Mouse (Mus musculus) mouse trophoblast stem cell (cell line): Measurements from ENCODE around the gene Mrpl4.

ENCODE experiments used
- in situ Hi-C, 2 experiments: fragments of 300-500 bp; cut with MseI, MboI; formaldehyde crosslinking; loops; 2 replicates in 1 of 2; 3 replicates in 1 of 2; pipeline ENCODE4 v1.15.1; 2025

The Mrpl4 gene

DNA sequence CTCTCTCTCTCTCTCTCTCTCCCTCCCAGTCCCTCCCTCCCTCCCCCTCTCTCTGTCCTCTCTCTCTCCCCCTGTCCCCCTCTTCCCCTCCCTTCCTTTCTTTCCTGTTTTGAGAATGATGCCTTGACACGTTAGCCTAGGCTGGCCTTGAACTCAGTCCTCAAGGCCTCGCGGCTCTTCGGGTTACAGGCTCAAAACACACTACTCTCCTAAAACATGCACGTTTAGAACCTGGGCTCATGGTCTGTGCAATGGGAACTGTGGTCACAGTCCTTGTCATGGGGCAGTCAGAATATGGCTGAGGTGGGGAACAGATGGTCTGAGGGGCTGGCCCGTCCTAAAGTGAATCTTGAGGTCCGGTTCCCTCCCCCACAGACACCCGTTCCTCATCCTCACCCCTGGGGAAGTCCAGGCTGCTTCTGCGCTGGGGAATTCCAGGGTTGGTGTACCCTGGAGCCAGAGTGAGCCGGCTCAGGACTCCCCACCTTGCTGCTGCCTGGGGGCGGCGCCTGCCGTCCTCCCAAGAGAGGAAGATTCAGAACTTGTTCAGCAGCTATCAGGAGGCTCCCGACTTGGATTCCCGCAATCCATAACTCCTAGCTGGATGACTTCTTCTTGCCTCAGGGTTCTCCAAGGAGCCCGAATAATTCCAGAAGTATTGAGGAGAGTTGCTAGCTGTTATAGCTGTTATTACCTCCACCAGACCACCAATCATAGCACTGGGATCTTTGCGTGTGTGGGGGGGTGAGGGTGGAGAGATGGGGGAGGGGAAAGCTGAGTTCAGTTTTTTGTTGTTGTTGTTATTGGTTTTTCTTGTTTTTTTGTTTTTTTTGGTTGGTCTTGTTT, 14.0 kb downstream of the Mrpl4 start:
- in situ Hi-C loops, result no loop called here

- in situ Hi-C loops, result no loop called here
Measured at GRCm38 (mm10) chr9:21017177-21017575, 14.6 kb downstream of the Mrpl4 start.

DNA sequence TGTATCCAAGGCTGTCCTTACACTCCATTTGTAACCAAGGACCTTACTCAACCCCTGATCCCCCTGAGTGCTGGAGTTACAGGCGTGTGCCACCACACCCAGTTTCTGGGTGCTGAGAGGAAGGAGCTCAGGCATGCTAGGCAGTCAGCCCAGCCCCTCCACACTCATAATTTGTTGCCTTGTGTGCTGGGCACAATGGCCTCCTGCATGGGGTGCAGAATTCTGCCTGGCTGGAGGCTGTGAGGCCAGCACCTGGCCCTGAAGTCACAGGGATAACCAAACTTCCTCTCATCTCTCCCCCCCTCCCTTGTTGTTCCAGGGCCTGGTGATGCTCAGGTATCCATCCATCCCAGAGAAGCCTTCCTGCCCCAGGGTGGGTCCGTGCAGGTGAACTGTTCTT, 16.1 kb downstream of the Mrpl4 start:
- in situ Hi-C loops, result no loop called here

- in situ Hi-C loops, result no loop called here
Measured at GRCm38 (mm10) chr9:21021363-21021762, 18.8 kb downstream of the Mrpl4 start.

DNA sequence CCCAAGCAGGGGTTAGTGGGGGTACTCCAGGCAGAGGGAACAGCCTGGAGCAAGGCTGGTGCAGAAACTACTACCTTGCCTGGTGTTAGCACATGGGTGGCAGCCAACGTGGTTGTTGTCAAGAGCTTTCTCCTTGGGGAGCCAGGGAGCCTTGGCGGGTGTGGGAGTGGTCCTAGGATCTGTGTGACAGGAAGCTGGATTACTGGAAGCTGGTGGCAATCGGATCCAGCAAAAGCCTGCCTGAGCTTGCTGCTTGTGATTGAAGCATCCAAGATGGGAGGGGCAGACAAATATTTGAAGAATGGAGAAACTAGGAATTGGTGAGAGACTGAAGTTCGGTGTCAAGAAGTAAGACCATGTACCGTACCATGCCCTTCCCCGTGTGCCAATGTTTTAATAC, 19.8 kb downstream of the Mrpl4 start:
- in situ Hi-C loops, result no loop called here

- in situ Hi-C loops, result no loop called here
Measured at GRCm38 (mm10) chr9:21022726-21023125, 20.2 kb downstream of the Mrpl4 start.

DNA sequence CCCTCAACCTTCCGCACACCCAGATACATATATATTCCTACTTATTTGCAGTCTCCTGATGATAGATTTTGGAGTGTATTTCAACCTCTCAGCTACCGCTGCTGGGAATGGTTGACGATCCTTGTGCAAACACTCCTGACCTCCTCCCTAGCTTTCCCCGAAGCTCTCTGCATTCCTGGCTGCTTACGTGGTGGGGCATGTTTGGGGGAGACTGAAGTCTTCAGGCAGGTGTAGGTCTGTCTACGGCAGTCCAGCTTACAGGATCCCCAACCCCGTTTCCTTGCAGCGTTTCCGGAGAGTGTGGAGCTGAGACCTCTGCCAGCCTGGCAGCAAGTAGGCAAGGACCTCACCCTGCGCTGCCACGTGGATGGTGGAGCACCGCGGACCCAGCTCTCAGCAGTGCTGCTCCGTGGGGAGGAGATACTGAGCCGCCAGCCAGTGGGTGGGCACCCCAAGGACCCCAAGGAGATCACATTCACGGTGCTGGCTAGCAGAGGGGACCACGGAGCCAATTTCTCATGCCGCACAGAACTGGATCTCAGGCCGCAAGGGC, 22.8 kb downstream of the Mrpl4 start:
- in situ Hi-C loops, result no loop called here

DNA sequence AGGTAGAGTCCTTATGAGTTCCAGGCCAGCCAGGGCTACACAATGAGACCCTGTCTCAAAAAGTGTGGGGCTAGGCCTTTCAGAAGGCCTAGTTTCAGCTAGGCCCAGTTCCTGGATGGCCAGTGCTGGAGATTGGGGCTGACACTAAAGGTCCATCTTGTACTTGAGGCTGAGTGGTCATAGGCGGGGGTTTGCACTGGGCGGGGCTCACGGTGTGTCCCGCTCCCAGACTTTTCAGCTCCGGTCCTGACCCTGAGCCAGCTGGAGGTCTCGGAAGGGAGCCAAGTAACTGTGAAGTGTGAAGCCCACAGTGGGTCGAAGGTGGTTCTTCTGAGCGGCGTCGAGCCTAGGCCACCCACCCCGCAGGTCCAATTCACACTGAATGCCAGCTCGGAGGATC, 24.3 kb downstream of the Mrpl4 start:
- in situ Hi-C loops, result no loop called here

DNA sequence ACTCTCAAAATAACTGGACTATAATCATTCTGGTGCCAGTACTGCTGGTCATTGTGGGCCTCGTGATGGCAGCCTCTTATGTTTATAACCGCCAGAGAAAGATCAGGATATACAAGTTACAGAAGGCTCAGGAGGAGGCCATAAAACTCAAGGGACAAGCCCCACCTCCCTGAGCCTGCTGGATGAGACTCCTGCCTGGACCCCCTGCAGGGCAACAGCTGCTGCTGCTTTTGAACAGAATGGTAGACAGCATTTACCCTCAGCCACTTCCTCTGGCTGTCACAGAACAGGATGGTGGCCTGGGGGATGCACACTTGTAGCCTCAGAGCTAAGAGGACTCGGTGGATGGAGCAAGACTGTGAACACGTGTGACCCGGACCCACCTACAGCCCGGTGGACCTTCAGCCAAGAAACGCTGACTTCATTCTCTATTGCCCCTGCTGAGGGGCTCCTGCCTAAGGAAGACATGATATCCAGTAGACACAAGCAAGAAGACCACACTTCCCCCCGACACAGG, 25.3 kb downstream of the Mrpl4 start:
- in situ Hi-C loops, result no loop called here

DNA sequence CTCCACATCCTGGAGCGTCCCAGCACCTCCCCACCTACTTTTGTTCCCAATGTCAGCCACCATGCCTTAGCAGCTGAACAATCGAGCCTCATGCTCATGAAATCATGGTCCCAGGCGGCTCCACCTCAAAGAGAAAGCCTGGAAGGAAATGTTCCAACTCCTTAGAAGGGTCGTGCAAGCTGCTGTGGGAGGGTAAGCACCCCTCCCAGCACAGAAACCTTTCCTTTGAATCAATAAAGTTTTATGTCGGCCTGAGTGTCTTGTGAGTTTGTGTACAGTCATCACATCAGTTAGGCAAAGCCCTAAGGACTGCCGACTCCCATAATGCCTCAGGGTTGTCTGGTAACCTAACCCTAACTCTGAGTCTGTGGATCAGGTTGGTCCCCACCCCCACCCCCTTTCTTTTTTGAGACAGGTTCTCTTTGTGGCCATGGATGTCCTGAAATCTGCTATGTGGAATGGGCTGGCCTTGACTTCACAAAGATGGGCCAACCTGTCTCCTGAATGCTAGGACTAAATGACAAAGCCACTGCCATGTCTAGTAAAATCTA, 26.1 kb downstream of the Mrpl4 start:
- in situ Hi-C loops, result no loop called here

DNA sequence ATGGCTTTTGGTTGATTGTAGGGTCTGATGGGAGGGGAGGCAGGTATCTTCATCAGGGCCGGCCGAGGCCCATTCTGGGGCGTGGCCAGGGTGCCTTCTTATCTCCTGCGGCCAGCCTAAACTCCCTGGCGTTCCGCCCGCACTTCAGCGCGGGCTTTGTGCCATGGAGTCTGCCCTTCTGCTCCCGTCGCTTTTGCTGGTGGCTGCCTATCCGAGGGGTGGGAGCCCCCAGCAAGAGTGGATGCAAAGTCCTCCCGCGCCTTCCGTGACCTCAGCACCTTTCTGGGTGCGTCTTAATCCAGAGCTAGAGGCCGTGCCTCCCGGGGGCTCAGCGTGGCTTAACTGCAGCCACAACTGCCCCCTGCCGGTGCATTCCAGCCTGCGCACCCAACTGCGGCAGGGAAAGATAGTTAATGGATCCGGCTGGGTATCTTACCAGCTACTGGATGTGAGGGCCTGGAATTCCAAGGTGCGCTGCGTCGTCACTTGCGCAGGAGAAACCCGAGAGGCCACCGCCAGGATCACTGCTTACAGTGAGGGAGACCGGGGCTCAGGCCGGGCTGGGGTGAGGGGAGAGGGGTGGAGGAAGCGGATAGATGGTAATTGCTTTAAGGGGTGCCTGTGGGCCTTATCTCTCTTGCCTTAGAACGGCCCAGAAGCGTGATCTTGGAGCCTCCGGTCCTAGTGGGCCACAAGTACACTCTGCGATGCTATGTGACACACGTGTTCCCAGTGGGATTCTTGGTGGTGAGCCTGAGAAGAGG, 26.9 kb downstream of the Mrpl4 start, which contains the start of gene Icam4:
Gene Icam4, plus strand, starts transcription at position 83 of the 764 bp plus-strand sequence.
- in situ Hi-C loops, result no loop called here

DNA sequence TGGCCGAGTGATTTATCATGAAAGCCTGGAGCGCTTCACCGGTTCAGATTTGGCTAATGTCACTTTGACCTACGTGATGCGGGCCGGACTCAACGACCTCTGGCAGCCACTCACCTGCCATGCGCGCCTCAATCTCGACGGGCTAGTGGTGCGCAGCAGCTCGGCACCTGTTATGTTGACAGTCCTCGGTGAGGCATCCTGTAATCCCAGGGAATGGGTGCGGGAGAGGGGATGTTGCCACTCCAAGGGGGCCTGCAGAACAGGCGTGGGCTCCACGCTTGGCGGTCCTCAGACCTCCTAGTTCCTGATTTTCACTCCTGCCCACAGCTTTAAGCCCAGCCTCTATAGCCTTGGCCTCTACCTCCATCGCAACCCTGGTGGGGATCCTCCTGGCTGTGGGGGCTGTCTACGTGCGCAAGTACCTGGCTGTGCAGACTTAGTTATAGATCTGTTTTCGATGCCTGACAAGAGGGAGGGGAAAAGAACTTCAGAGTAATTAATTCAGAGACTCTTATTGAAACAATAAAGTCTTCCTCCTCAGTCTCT, 27.6 kb downstream of the Mrpl4 start:
- in situ Hi-C loops, result no loop called here

DNA sequence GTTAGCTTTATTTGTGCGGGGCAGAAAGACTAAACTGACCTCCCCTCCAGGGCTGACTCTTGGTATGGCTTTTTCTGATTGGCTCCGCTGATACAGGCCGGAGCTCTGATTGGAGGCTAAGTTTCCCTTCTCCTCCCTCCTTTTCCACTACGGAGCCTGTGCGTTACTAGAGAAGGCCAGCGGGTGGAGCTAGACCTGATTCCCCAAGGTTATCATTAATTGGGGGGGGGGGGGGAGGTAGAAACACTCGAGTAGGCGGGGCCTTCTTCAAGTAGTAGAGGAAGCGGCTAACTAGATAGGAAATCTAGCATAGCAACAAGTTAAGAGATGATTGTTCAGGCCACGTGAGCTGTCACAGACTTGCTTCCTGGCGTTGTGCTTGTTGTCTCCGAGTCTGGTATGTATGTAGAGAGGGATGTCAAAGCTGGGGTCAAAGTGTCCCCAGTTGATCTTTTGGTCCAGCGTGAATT, 28.3 kb downstream of the Mrpl4 start:
- in situ Hi-C loops, result no loop called here

GRCm38 (mm10) chr9:21031251-21031895, 28.8 kb downstream of the Mrpl4 start:
- in situ Hi-C loops, result no loop called here

DNA sequence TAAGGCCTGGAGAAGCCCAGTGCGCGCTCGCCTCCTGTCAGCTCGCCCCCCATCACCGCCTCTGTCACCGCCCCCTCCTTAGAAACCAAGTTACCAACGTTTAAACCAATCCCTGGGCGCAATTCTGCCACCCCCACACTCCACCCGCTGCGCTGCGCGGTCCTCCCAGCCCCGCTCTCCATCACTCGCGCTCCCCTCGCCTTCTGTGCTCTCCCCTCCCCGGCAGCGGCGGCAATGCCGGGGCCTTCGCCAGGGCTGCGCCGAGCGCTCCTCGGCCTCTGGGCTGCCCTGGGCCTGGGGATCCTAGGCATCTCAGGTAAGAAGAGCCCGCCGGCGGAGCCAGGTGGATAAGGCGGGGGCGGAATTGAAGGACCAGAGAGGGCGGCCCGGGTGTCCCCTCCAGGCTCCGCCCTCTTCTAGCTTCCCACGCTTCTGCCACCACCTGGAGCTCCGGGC, 29.4 kb downstream of the Mrpl4 start, which contains the start of gene Icam5:
Gene Icam5, plus strand, starts transcription at position 178 of the 456 bp plus-strand sequence.
- in situ Hi-C loops, result no loop called here

DNA sequence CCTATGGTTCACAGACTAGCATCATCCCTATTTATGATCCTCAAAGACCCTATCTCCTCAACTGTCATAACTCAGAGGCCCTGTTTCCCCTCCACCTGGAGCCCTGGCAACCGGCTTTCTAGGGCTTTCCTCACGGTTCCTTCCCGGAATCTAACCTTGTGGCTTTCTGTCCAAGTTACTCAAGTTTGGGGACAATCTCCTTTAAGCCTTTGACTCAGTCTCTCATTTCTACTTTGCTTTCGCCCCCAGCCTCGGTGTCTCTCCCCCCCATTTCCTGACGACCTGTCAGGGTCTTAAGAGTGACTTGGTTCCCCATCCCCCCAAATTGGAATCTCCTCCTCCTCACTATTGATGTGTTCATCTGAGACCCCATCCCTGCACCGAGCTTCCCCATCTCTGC, 30.0 kb downstream of the Mrpl4 start:
- in situ Hi-C loops, result no loop called here

GRCm38 (mm10) chr9:21033136-21033535, 30.6 kb downstream of the Mrpl4 start:
- in situ Hi-C loops, result no loop called here

DNA sequence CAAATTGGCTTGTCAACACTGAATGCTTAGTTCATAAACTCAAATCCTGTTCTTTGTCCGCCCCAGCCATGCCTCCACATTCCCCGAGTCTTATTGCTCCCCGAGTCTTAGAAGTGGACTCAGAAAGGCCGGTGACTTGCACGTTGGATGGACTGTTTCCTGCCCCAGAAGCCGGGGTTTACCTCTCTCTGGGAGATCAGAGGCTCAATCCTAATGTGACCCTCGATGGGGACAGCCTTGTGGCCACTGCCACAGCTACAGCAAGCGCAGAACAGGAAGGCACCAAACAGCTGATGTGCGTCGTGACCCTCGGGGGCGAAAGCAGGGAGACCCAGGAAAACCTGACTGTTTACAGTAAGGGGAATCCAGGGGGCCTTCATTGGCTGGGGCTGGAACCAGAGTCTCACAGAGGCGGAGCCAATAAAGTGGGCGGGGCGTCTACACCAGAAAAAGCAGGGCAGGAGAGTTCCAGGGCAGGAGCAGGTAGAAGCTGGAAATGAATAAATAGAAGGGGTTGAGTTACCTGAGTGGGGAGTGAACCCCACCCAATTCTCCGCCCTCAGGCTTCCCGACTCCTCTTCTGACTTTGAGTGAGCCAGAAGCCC, 32.0 kb downstream of the Mrpl4 start:
- in situ Hi-C loops, result no loop called here

DNA sequence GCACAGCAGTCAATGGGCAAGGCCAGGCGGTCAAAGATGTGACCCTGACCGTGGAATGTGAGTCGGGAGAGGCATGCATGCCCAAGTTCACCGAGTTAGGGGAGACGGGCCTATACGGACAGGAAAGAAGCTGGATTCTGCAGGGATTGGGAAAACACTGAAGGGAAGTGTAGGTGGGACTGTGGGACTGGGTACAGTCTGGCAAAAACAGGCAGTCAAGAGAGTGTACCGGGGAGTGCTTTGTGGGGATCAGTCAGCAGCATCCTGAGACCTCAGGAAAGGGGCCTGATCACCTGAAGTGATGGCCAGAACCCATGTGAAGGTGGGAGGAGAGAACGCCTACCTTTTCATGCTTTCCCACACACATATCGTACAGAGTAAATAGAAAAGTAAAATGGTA, 33.0 kb downstream of the Mrpl4 start:
- in situ Hi-C loops, result no loop called here

DNA sequence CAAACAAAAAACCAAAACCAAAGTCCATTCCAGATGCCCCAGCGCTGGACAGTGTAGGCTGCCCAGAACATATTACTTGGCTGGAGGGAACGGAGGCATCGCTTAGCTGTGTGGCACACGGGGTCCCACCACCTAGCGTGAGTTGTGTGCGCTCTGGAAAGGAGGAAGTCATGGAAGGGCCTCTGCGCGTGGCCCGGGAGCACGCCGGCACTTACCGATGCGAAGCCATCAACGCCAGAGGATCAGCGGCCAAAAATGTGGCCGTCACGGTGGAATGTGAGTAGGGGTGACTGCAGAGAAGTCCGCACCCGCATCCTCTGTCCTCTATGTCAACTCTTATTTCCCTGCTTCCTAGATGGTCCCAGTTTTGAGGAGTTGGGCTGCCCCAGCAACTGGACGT, 33.6 kb downstream of the Mrpl4 start:
- in situ Hi-C loops, result no loop called here

GRCm38 (mm10) chr9:21036666-21037065, 34.1 kb downstream of the Mrpl4 start:
- in situ Hi-C loops, result no loop called here
